Comparison of ENCODE assay signal across 8 mouse cellular contexts in genomic region chr7:25317446-25317999, GRCm38 (mm10). TPM values are rescaled to one million over a fixed set of nuclear protein-coding genes. Genes with fewer than 3 reads are reported as not detected.
DNase-seq lines count a peak whose midpoint lies in the region; ATAC-seq and TF ChIP-seq lines count a peak whose summit lies in the region.

No protein-coding gene starts in this region.

- peak overlapping the region; percentile 98 for H3K4me2 ChIP-seq in neural tube, embryonic 12.5 days (replicated peaks)

- peak overlapping the region; percentile 67 for H3K4me3 ChIP-seq in kidney, adult 2 months (ENCODE audit: insufficient read depth, low read depth, low read length)
- H3K4me3 ChIP-seq in forebrain, embryonic 10.5 days = peak overlapping the region; percentile 78
- H3K4me3 ChIP-seq in limb, embryonic 10.5 days = peak overlapping the region; percentile 78
- H3K4me3 ChIP-seq in neural tube, embryonic 12.5 days = peak overlapping the region; percentile 62

- no peak for DNase-seq in kidney, adult 2 months
- DNase-seq in kidney, adult 11 months = no peak
- DNase-seq in adrenal gland, adult 2 months = peak; percentile 77
- DNase-seq in forebrain, embryonic 10.5 days (ENCODE audit: extremely low spot score, low spot score) = no peak
- DNase-seq in limb, embryonic 10.5 days (ENCODE audit: low spot score) = no peak
- no peak for DNase-seq in retina, embryonic 14.5 days (ENCODE audit: low spot score)
- DNase-seq in yolk sac, embryonic 10.5 days (ENCODE audit: low spot score) = no peak

- no peaks in the 10 kb centered on the region for H3K36me3 ChIP-seq in kidney, adult 2 months (ENCODE audit: control insufficient read depth, insufficient read depth, low read length)
- peaks cover 8% of the 10 kb centered on the region for H3K36me3 ChIP-seq in forebrain, embryonic 10.5 days (replicated peaks)
- H3K36me3 ChIP-seq in limb, embryonic 10.5 days = peaks cover 13% of the 10 kb centered on the region
- H3K36me3 ChIP-seq in neural tube, embryonic 12.5 days = no peaks in the 10 kb centered on the region

- WGBS in kidney, adult 2 months = 15% methylated on average over 21 of the region's 21 CpGs
- WGBS in forebrain, embryonic 10.5 days = 19% methylated on average over 21 of the region's 21 CpGs
- 20% methylated on average over 21 of the region's 21 CpGs for WGBS in limb, embryonic 10.5 days
- WGBS in neural tube, embryonic 12.5 days = 11% methylated on average over 21 of the region's 21 CpGs

- peak overlapping the region; percentile 92 for H3K9ac ChIP-seq in neural tube, embryonic 12.5 days

- ATAC-seq in neural tube, embryonic 12.5 days (ENCODE audit: low FRiP score, low read depth) = no peak; the same call in 1 of the 2 replicates

- no peak for TF ChIP-seq CTCF in kidney, adult 2 months (conservative IDR thresholded peaks at IDR 0.05; ENCODE audit: insufficient read depth, insufficient read length, low read depth, low read length)

- H3K9me3 ChIP-seq in forebrain, embryonic 10.5 days = no peaks in the 10 kb centered on the region
- H3K9me3 ChIP-seq in limb, embryonic 10.5 days (replicated peaks) = no peaks in the 10 kb centered on the region
- H3K9me3 ChIP-seq in neural tube, embryonic 12.5 days = no peaks in the 10 kb centered on the region

- peaks cover 3% of the 10 kb centered on the region; the same call in 1 of the 2 replicates for H3K4me1 ChIP-seq in kidney, adult 2 months (ENCODE audit: control insufficient read depth, insufficient read depth, low read length)
- H3K4me1 ChIP-seq in forebrain, embryonic 10.5 days = peaks cover 57% of the 10 kb centered on the region
- H3K4me1 ChIP-seq in limb, embryonic 10.5 days = peaks cover 61% of the 10 kb centered on the region
- H3K4me1 ChIP-seq in neural tube, embryonic 12.5 days = peaks cover 44% of the 10 kb centered on the region

- no peak overlapping the region for H3K27ac ChIP-seq in kidney, adult 2 months (ENCODE audit: insufficient read depth, low read depth, low read length)
- H3K27ac ChIP-seq in forebrain, embryonic 10.5 days = peak overlapping the region; percentile 92
- H3K27ac ChIP-seq in limb, embryonic 10.5 days = peak overlapping the region; percentile 91
- H3K27ac ChIP-seq in neural tube, embryonic 12.5 days = peak overlapping the region; percentile 67

- no peak for TF ChIP-seq POLR2A in kidney, adult 2 months (IDR thresholded peaks at IDR 0.05; ENCODE audit: low read depth, low read length)

- H3K27me3 ChIP-seq in kidney, adult 2 months (replicated peaks; ENCODE audit: control insufficient read depth, insufficient read depth, low read length) = peaks cover 8% of the 10 kb centered on the region
- peaks cover 37% of the 10 kb centered on the region for H3K27me3 ChIP-seq in forebrain, embryonic 10.5 days (ENCODE audit: poor library complexity, severe bottlenecking)
- H3K27me3 ChIP-seq in limb, embryonic 10.5 days (ENCODE audit: low read depth, poor library complexity, severe bottlenecking) = peaks cover 37% of the 10 kb centered on the region
- peaks cover 34% of the 10 kb centered on the region for H3K27me3 ChIP-seq in neural tube, embryonic 12.5 days (replicated peaks)

RNA-seq across cellular contexts. Expression of gene Megf8, which starts 0.6 kb away (rescaled TPM):
- polyA plus RNA-seq in kidney, adult 2 months (2012; rRNA removed) = 23.5 and 29.8 TPM in 2 replicates
- total RNA-seq in adrenal gland, adult 2 months (2021) = 10 to 100 TPM; 37.1 to 41.5 TPM
- 102 and 106 TPM in 2 replicates for polyA plus RNA-seq in adrenal gland, adult 2 months (2012; rRNA removed)
- 15.2 and 16.6 TPM in 2 replicates for polyA plus RNA-seq in forebrain, embryonic 10.5 days (2016; fragmentation: Nextera tagmentation; extraction: Ambion mirVana)
- polyA plus RNA-seq in limb, embryonic 10.5 days (2016; fragmentation: Nextera tagmentation; extraction: Ambion mirVana) = 17.6 and 22.2 TPM in 2 replicates
- polyA plus RNA-seq in neural tube, embryonic 12.5 days (2016; fragmentation: Nextera tagmentation; extraction: Ambion mirVana) = 19.1 and 19.6 TPM in 2 replicates

RNA-seq across cellular contexts. Expression of gene Tmem145, which starts 11.6 kb away (rescaled TPM):
- 0.28 and 0.35 TPM in 2 replicates for polyA plus RNA-seq in kidney, adult 2 months (2012; rRNA removed)
- total RNA-seq in adrenal gland, adult 2 months (2021) = 1 to 10 TPM; 1.9 to 2.2 TPM
- polyA plus RNA-seq in adrenal gland, adult 2 months (2012; rRNA removed) = 8.3 and 9.3 TPM in 2 replicates
- 1.3 and 1.8 TPM in 2 replicates for polyA plus RNA-seq in forebrain, embryonic 10.5 days (2016; fragmentation: Nextera tagmentation; extraction: Ambion mirVana)
- 0.14 and 0.38 TPM in 2 replicates for polyA plus RNA-seq in limb, embryonic 10.5 days (2016; fragmentation: Nextera tagmentation; extraction: Ambion mirVana)
- 26.0 and 28.3 TPM in 2 replicates for polyA plus RNA-seq in neural tube, embryonic 12.5 days (2016; fragmentation: Nextera tagmentation; extraction: Ambion mirVana)

RNA-seq across cellular contexts. Expression of gene Prr19, which starts 16.3 kb away (rescaled TPM):
- polyA plus RNA-seq in kidney, adult 2 months (2012; rRNA removed) = 0.08 TPM in 1 of 2 replicates, not detected in the other
- total RNA-seq in adrenal gland, adult 2 months (2021) = not detected
- polyA plus RNA-seq in adrenal gland, adult 2 months (2012; rRNA removed) = not detected in 2 replicates
- polyA plus RNA-seq in forebrain, embryonic 10.5 days (2016; fragmentation: Nextera tagmentation; extraction: Ambion mirVana) = 1.4 and 1.7 TPM in 2 replicates
- polyA plus RNA-seq in limb, embryonic 10.5 days (2016; fragmentation: Nextera tagmentation; extraction: Ambion mirVana) = 1.1 and 1.3 TPM in 2 replicates
- 1.1 and 1.5 TPM in 2 replicates for polyA plus RNA-seq in neural tube, embryonic 12.5 days (2016; fragmentation: Nextera tagmentation; extraction: Ambion mirVana)

RNA-seq across cellular contexts. Expression of gene Pafah1b3, which starts 19.7 kb away (rescaled TPM):
- polyA plus RNA-seq in kidney, adult 2 months (2012; rRNA removed) = 48.9 and 50.2 TPM in 2 replicates
- 10 to 100 TPM; 33.4 to 33.8 TPM for total RNA-seq in adrenal gland, adult 2 months (2021)
- 29.4 and 35.9 TPM in 2 replicates for polyA plus RNA-seq in adrenal gland, adult 2 months (2012; rRNA removed)
- polyA plus RNA-seq in forebrain, embryonic 10.5 days (2016; fragmentation: Nextera tagmentation; extraction: Ambion mirVana) = 246 and 257 TPM in 2 replicates
- 224 and 248 TPM in 2 replicates for polyA plus RNA-seq in limb, embryonic 10.5 days (2016; fragmentation: Nextera tagmentation; extraction: Ambion mirVana)
- 400 and 431 TPM in 2 replicates for polyA plus RNA-seq in neural tube, embryonic 12.5 days (2016; fragmentation: Nextera tagmentation; extraction: Ambion mirVana)

RNA-seq across cellular contexts. Expression of gene Cic, which starts 50.0 kb away (rescaled TPM):
- 41.8 and 41.9 TPM in 2 replicates for polyA plus RNA-seq in kidney, adult 2 months (2012; rRNA removed)
- total RNA-seq in adrenal gland, adult 2 months (2021) = 100 to 1,000 TPM; 102 to 108 TPM
- polyA plus RNA-seq in adrenal gland, adult 2 months (2012; rRNA removed) = 111 and 123 TPM in 2 replicates
- polyA plus RNA-seq in forebrain, embryonic 10.5 days (2016; fragmentation: Nextera tagmentation; extraction: Ambion mirVana) = 19.4 and 20.6 TPM in 2 replicates
- 21.4 and 25.2 TPM in 2 replicates for polyA plus RNA-seq in limb, embryonic 10.5 days (2016; fragmentation: Nextera tagmentation; extraction: Ambion mirVana)
- 44.2 and 45.0 TPM in 2 replicates for polyA plus RNA-seq in neural tube, embryonic 12.5 days (2016; fragmentation: Nextera tagmentation; extraction: Ambion mirVana)
